Mouse (Mus musculus): ENCODE results near the gene Srcin1. TPM values are rescaled to one million over a fixed set of nuclear protein-coding genes. Genes with fewer than 3 reads are reported as not detected.
A peak's percentile ranks its signal among the peaks of the same experiment; 100 is the strongest.

The Srcin1 gene
- total and polyA plus RNA-seq, 2 experiments from 2014 or later: 14.3 to 141 TPM

GRCm38 (mm10) chr11:97524306-97524705 is 51.7 kb downstream of the Srcin1 start:
- no peak for ATAC-seq
- no peak for DNase-seq (ENCODE audit: low spot score)
- Histone ChIP-seq H3K9me3 (ENCODE audit: low read length) (no peaks in the 10 kb centered on the region), H3K9ac (replicated peaks; ENCODE audit: low read length) (no peak overlapping the region), H3K27me3 (ENCODE audit: insufficient read depth, low read length) (no peaks in the 10 kb centered on the region), H3K4me1 (ENCODE audit: insufficient read depth, low read length) (peaks cover 11% of the 10 kb centered on the region), H3K27ac (peak overlapping the region; percentile 58), H3K4me3 (ENCODE audit: low read length) (no peak overlapping the region), H3K36me3 (ENCODE audit: insufficient read depth, low read length) (peaks cover 35% of the 10 kb centered on the region), H3K4me2 (ENCODE audit: low read depth, low read length) (no peak overlapping the region)
- TF ChIP-seq CTCF (IDR thresholded peaks at IDR 0.05; ENCODE audit: low read depth): no peak
- 54% methylated on average over 9 of the region's 9 CpGs for WGBS

GRCm38 (mm10) chr11:97523827-97524261 is 52.1 kb downstream of the Srcin1 start:
- H3K4me2 ChIP-seq (ENCODE audit: low read depth, low read length): 0 out of 2 replicates have a peak overlapping the region, but pooled peaks have one; percentile 5
- ATAC-seq: peak; percentile 62

GRCm38 (mm10) chr11:97523107-97523506 is 52.9 kb downstream of the Srcin1 start:
- no peaks in the 10 kb centered on the region for H3K27me3 ChIP-seq (ENCODE audit: insufficient read depth, low read length)
- WGBS: 83% methylated on average over 14 of the region's 14 CpGs
- no peaks in the 10 kb centered on the region for H3K9me3 ChIP-seq (ENCODE audit: low read length)
- H3K4me1 ChIP-seq (ENCODE audit: insufficient read depth, low read length): peaks cover 11% of the 10 kb centered on the region
- H3K4me2 ChIP-seq (ENCODE audit: low read depth, low read length): no peak overlapping the region
- ATAC-seq: no peak
- H3K36me3 ChIP-seq (ENCODE audit: insufficient read depth, low read length): peaks cover 47% of the 10 kb centered on the region
- H3K4me3 ChIP-seq (ENCODE audit: low read length): no peak overlapping the region
- no peak overlapping the region for H3K9ac ChIP-seq (replicated peaks; ENCODE audit: low read length)
- no peak for TF ChIP-seq CTCF (IDR thresholded peaks at IDR 0.05; ENCODE audit: low read depth)
- no peak for DNase-seq (ENCODE audit: low spot score)
- H3K27ac ChIP-seq: no peak overlapping the region

More at GRCm38 (mm10) chr11:97523827-97524261, 52.1 kb downstream of the Srcin1 start:
- TF ChIP-seq CTCF (IDR thresholded peaks at IDR 0.05; ENCODE audit: low read depth): no peak
- H3K9me3 ChIP-seq (ENCODE audit: low read length): no peaks in the 10 kb centered on the region
- H3K9ac ChIP-seq (replicated peaks; ENCODE audit: low read length): no peak overlapping the region
- peak overlapping the region; percentile 58 for H3K27ac ChIP-seq
- no peaks in the 10 kb centered on the region for H3K27me3 ChIP-seq (ENCODE audit: insufficient read depth, low read length)
- peaks cover 40% of the 10 kb centered on the region for H3K36me3 ChIP-seq (ENCODE audit: insufficient read depth, low read length)
- no peak overlapping the region for H3K4me3 ChIP-seq (ENCODE audit: low read length)
- WGBS: 5% methylated on average over 1 of the region's 1 CpGs
- peaks cover 11% of the 10 kb centered on the region for H3K4me1 ChIP-seq (ENCODE audit: insufficient read depth, low read length)
- peak; percentile 69 for DNase-seq (ENCODE audit: low spot score)

GRCm38 (mm10) chr11:97521741-97522474 is 54.1 kb downstream of the Srcin1 start:
- 71% methylated on average over 28 of the region's 29 CpGs for WGBS
- Histone ChIP-seq H3K27me3 (ENCODE audit: insufficient read depth, low read length) (no peaks in the 10 kb centered on the region), H3K4me1 (ENCODE audit: insufficient read depth, low read length) (peaks cover 11% of the 10 kb centered on the region), H3K9ac (replicated peaks; ENCODE audit: low read length) (no peak overlapping the region), H3K27ac (no peak overlapping the region), H3K9me3 (ENCODE audit: low read length) (no peaks in the 10 kb centered on the region), H3K36me3 (ENCODE audit: insufficient read depth, low read length) (peaks cover 51% of the 10 kb centered on the region), H3K4me2 (ENCODE audit: low read depth, low read length) (no peak overlapping the region), H3K4me3 (ENCODE audit: low read length) (no peak overlapping the region)
- DNase-seq (ENCODE audit: low spot score) (no peak), ATAC-seq (no peak)
- no peak for TF ChIP-seq CTCF (IDR thresholded peaks at IDR 0.05; ENCODE audit: low read depth)

GRCm38 (mm10) chr11:97520541-97520940 is 55.4 kb downstream of the Srcin1 start:
- ATAC-seq (no peak), DNase-seq (ENCODE audit: low spot score) (no peak)
- Histone ChIP-seq H3K9me3 (ENCODE audit: low read length) (no peaks in the 10 kb centered on the region), H3K27me3 (ENCODE audit: insufficient read depth, low read length) (no peaks in the 10 kb centered on the region), H3K36me3 (ENCODE audit: insufficient read depth, low read length) (peaks cover 44% of the 10 kb centered on the region), H3K27ac (no peak overlapping the region), H3K4me1 (ENCODE audit: insufficient read depth, low read length) (peaks cover 11% of the 10 kb centered on the region), H3K9ac (replicated peaks; ENCODE audit: low read length) (no peak overlapping the region), H3K4me3 (ENCODE audit: low read length) (no peak overlapping the region), H3K4me2 (ENCODE audit: low read depth, low read length) (no peak overlapping the region)
- no peak for TF ChIP-seq CTCF (IDR thresholded peaks at IDR 0.05; ENCODE audit: low read depth)
- 93% methylated on average over 7 of the region's 7 CpGs for WGBS

- Histone ChIP-seq H3K9ac (replicated peaks; ENCODE audit: low read length) (no peak overlapping the region), H3K4me3 (ENCODE audit: low read length) (no peak overlapping the region), H3K27me3 (ENCODE audit: insufficient read depth, low read length) (no peaks in the 10 kb centered on the region), H3K9me3 (ENCODE audit: low read length) (no peaks in the 10 kb centered on the region), H3K4me1 (ENCODE audit: insufficient read depth, low read length) (0 out of 2 replicates have a peak, but pooled peaks cover 4% of the 10 kb centered on the region), H3K36me3 (ENCODE audit: insufficient read depth, low read length) (peaks cover 9% of the 10 kb centered on the region), H3K27ac (no peak overlapping the region), H3K4me2 (ENCODE audit: low read depth, low read length) (no peak overlapping the region)
- DNase-seq (ENCODE audit: low spot score): no peak
- no peak for ATAC-seq
- WGBS: 69% methylated on average over 3 of the region's 3 CpGs
- TF ChIP-seq CTCF (IDR thresholded peaks at IDR 0.05; ENCODE audit: low read depth): no peak
Measured at GRCm38 (mm10) chr11:97513066-97513465, 62.9 kb downstream of the Srcin1 start.

GRCm38 (mm10) chr11:97512511-97512910 is 63.5 kb downstream of the Srcin1 start:
- H3K27me3 ChIP-seq (ENCODE audit: insufficient read depth, low read length): no peaks in the 10 kb centered on the region
- peaks cover 9% of the 10 kb centered on the region for H3K36me3 ChIP-seq (ENCODE audit: insufficient read depth, low read length)
- no peak overlapping the region for H3K4me3 ChIP-seq (ENCODE audit: low read length)
- WGBS: 35% methylated on average over 6 of the region's 6 CpGs
- TF ChIP-seq CTCF (IDR thresholded peaks at IDR 0.05; ENCODE audit: low read depth): no peak
- ATAC-seq (no peak), DNase-seq (ENCODE audit: low spot score) (no peak)
- H3K9me3 ChIP-seq (ENCODE audit: low read length): no peaks in the 10 kb centered on the region
- H3K9ac ChIP-seq (replicated peaks; ENCODE audit: low read length): no peak overlapping the region
- H3K4me1 ChIP-seq (ENCODE audit: insufficient read depth, low read length): 0 out of 2 replicates have a peak, but pooled peaks cover 4% of the 10 kb centered on the region
- H3K4me2 ChIP-seq (ENCODE audit: low read depth, low read length): no peak overlapping the region
- no peak overlapping the region for H3K27ac ChIP-seq
